Mouse (Mus musculus) stomach, postnatal 0 days (tissue): ENCODE measurements around the gene Vsig2.

Experiments used
- CTCF ChIP-seq: IDR thresholded peaks from 2 replicates; pipeline ENCODE4 v1.5.1; 2016; ENCODE audit warnings: antibody characterized with exemption, low read depth, mild to moderate bottlenecking, moderate library complexity
- EP300 ChIP-seq: optimal IDR thresholded peaks from 2 replicates; pipeline ENCODE3; 2016; ENCODE audit warnings: antibody characterized with exemption

DNA sequence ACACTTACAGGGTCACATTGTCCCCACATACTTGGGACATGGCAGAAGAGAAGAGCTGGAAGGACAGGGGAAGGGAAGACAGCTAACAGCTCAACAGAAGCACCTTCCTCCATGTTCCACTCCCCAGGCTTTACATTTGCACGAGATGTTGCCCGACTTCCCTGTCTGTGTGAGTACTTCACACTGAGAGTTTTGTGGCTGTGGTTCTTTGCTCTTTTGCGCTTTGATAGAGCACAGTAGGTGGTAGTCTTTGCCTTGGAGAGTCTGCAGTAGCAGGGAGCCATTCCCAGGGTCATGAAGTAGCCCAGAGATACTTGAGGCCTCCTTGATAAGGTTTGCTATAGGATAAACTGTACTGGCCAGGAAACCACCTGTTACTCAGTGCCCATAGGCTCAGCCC, 38.9 kb upstream of the Vsig2 start:
- TF ChIP-seq CTCF (no peak), EP300 (no peak)
